In the genomic region with DNA sequence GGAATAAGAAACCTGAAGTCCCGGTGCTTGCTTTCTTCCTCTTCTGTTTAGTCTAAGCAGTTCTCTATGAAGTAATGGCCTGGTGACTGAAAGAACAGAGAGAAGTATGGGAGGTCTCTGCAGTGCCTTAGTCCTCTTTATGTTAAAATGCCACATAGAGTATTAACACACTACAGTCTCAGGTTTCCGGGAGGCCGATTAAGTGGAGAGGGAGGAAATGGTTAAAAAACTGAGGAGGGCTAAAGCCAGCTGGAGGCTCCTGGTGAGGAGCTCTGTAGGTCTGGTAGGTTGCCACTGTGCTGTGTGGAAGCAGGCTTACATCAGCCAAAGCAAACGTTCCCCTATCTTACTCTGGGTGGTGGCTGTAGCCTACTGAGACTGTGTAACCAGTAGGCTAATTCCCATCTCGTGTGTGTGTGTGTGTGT, we compare ENCODE assay signal across 8 mouse cellular contexts. TPM values are rescaled to one million over a fixed set of nuclear protein-coding genes. Genes with fewer than 3 reads are reported as not detected.
A peak's percentile ranks its signal among the peaks of the same experiment; 100 is the strongest.
DNase-seq lines count a peak whose midpoint lies in the region; ATAC-seq and TF ChIP-seq lines count a peak whose summit lies in the region.

No protein-coding gene starts in this region.

- no peak overlapping the region for H3K4me2 ChIP-seq in lung, postnatal 0 days (replicated peaks; ENCODE audit: low read depth, low read length)
- H3K4me2 ChIP-seq in intestine, embryonic 14.5 days (ENCODE audit: low read length) = no peak overlapping the region
- H3K4me2 ChIP-seq in myocyte (ENCODE audit: low read depth) = no peak overlapping the region

- WGBS in lung, postnatal 0 days = 16% methylated on average over 5 of the region's 5 CpGs
- 6% methylated on average over 5 of the region's 5 CpGs for WGBS in intestine, embryonic 14.5 days

- peak; percentile 12 to 56 for DNase-seq in adrenal gland, adult (ENCODE audit: inconsistent age in 2 of 2, low spot score in 1 of 2)
- no peak for DNase-seq in adrenal gland, postnatal 36 days
- peak; percentile 33 for DNase-seq in lung, postnatal 0 days (ENCODE audit: low spot score)
- DNase-seq in lung, postnatal 14 days = no peak
- DNase-seq in intestine, embryonic 14.5 days (ENCODE audit: low spot score) = peak; percentile 58
- no peak for DNase-seq in ovary, postnatal 10 days (ENCODE audit: low spot score)
- DNase-seq in layer of hippocampus, postnatal 10 days (ENCODE audit: low spot score in 2 of 2) = no peak

- TF ChIP-seq EP300 in lung, postnatal 0 days (IDR thresholded peaks at IDR 0.05) = no peak

- no peaks in the 10 kb centered on the region for H3K9me3 ChIP-seq in lung, postnatal 0 days (ENCODE audit: low read length)
- no peaks in the 10 kb centered on the region for H3K9me3 ChIP-seq in intestine, embryonic 14.5 days (ENCODE audit: control insufficient read depth, low read length)

- peaks cover 12% of the 10 kb centered on the region; the same call in 1 of the 2 replicates for H3K4me1 ChIP-seq in lung, postnatal 0 days (ENCODE audit: insufficient read depth, low read depth, low read length)
- peaks cover 47% of the 10 kb centered on the region for H3K4me1 ChIP-seq in intestine, embryonic 14.5 days (replicated peaks; ENCODE audit: control insufficient read depth, insufficient read depth, low read length)

- no peak overlapping the region for H3K4me3 ChIP-seq in lung, postnatal 0 days (ENCODE audit: low read depth, low read length)
- H3K4me3 ChIP-seq in intestine, embryonic 14.5 days (ENCODE audit: low read depth, low read length) = no peak overlapping the region
- H3K4me3 ChIP-seq in myocyte = no peak overlapping the region

- peaks cover 97% of the 10 kb centered on the region for H3K79me2 ChIP-seq in myocyte (ENCODE audit: control insufficient read depth, insufficient read depth)

- no peak overlapping the region for H3K9ac ChIP-seq in lung, postnatal 0 days (replicated peaks; ENCODE audit: low read depth)
- no peak overlapping the region for H3K9ac ChIP-seq in intestine, embryonic 14.5 days (ENCODE audit: low read length)

- 0 out of 2 replicates have a peak overlapping the region, but pooled peaks have one; percentile 2 for H3K27ac ChIP-seq in lung, postnatal 0 days (ENCODE audit: low read length)
- peak overlapping the region; percentile 57 for H3K27ac ChIP-seq in intestine, embryonic 14.5 days (ENCODE audit: low read depth)

- peak; percentile 42 for ATAC-seq in lung, postnatal 0 days
- peak; percentile 38; the same call in 1 of the 2 replicates for ATAC-seq in intestine, embryonic 14.5 days (replicated peaks; ENCODE audit: low FRiP score, low TSS enrichment, low read depth)

- no peak overlapping the region for H3ac ChIP-seq in myocyte (ENCODE audit: control insufficient read depth, insufficient read length)

- no peaks in the 10 kb centered on the region for H3K27me3 ChIP-seq in lung, postnatal 0 days (replicated peaks; ENCODE audit: insufficient read depth, low read length)
- H3K27me3 ChIP-seq in intestine, embryonic 14.5 days (replicated peaks; ENCODE audit: control insufficient read depth, insufficient read depth, low read length) = no peaks in the 10 kb centered on the region
- H3K27me3 ChIP-seq in myocyte (ENCODE audit: control insufficient read depth, insufficient read depth, insufficient read length) = no peaks in the 10 kb centered on the region

- TF ChIP-seq POLR2A in myocyte (IDR thresholded peaks at IDR 0.05; ENCODE audit: insufficient read length, low read depth) = no peak

- no peak for TF ChIP-seq CTCF in lung, postnatal 0 days (IDR thresholded peaks at IDR 0.05)

- no peaks in the 10 kb centered on the region for H3K36me3 ChIP-seq in lung, postnatal 0 days (ENCODE audit: insufficient read depth, low read length)
- H3K36me3 ChIP-seq in intestine, embryonic 14.5 days (ENCODE audit: control insufficient read depth, insufficient read depth, low read length) = no peaks in the 10 kb centered on the region
- H3K36me3 ChIP-seq in myocyte (ENCODE audit: control insufficient read depth, insufficient read depth) = no peaks in the 10 kb centered on the region

TF ChIP-seq in myocyte, 11 proteins besides CTCF, POLR2A, EP300 and RAD21:
- TF ChIP-seq TCF12 (IDR thresholded peaks at IDR 0.05; ENCODE audit: insufficient read depth, poor library complexity, severe bottlenecking) = no peak
- 0 out of 2 replicates have a peak, but pooled peaks have one; percentile 4 for TF ChIP-seq CEBPB (IDR thresholded peaks at IDR 0.05; ENCODE audit: insufficient read depth, poor library complexity, severe bottlenecking)

RNA-seq across cellular contexts. Expression of a gene that starts 18.9 kb away (rescaled TPM):
- 10 to 100 TPM; 44.7 to 46.3 TPM for total RNA-seq in adrenal gland, postnatal 36 days (2021)
- 38.4 and 43.8 TPM in 2 replicates for polyA plus RNA-seq in lung, postnatal 0 days (2015; fragmentation: Nextera tagmentation; extraction: Ambion mirVana)
- 35.7 and 38.2 TPM in 2 replicates for polyA plus RNA-seq in intestine, embryonic 14.5 days (2014; fragmentation: Nextera tagmentation; extraction: Ambion mirVana)
- polyA plus RNA-seq in myocyte (2012; fragmentation: generic; extraction: Trizol) = 13.0 TPM
- total RNA-seq in layer of hippocampus, postnatal 10 days (2021) = 10 to 100 TPM; 31.6 to 33.9 TPM

RNA-seq across cellular contexts. Expression of a gene that starts 19.8 kb away (rescaled TPM):
- total RNA-seq in adrenal gland, postnatal 36 days (2021) = 10 to 100 TPM; 52.9 to 57.7 TPM
- polyA plus RNA-seq in lung, postnatal 0 days (2015; fragmentation: Nextera tagmentation; extraction: Ambion mirVana) = 43.8 and 44.6 TPM in 2 replicates
- polyA plus RNA-seq in intestine, embryonic 14.5 days (2014; fragmentation: Nextera tagmentation; extraction: Ambion mirVana) = 43.6 and 47.5 TPM in 2 replicates
- polyA plus RNA-seq in myocyte (2012; fragmentation: generic; extraction: Trizol) = 5.6 TPM
- total RNA-seq in layer of hippocampus, postnatal 10 days (2021) = 100 to 1,000 TPM in 1 of 2 experiments, 10 to 100 TPM in 1; 99.4 to 116 TPM

Comparison
In these comparisons a context has a peak if more than half of its experiments do, and no peak if none do; other contexts are left out.
1. DNase-seq: peak in adrenal gland, adult (2 of 2), lung, postnatal 0 days (single experiment) and intestine, embryonic 14.5 days (single experiment); none in adrenal gland, postnatal 36 days (0 of 2), lung, postnatal 14 days (single experiment), ovary, postnatal 10 days (single experiment) and layer of hippocampus, postnatal 10 days (0 of 2).